Mouse (Mus musculus) left cerebral cortex, postnatal 14 days (tissue): ENCODE measurements at regions not wholly inside any gene's neighbourhood (a gene's known extent, or its start where the extent isn't known, plus 50 kb on each side); places are given as distances from the start of the nearest gene placed in this dataset.

Experiments used
- DNase-seq, 2 experiments: peaks; one replicate each; pipeline ENCODE4 v3.0.0; 2021 to 2022; ENCODE audit warnings: low spot score in 2 of 2, mixed read lengths in 1 of 2
- intact Hi-C: fragments of 180-260 bp; cut with DNase I; formaldehyde crosslinking; loops from one replicate; pipeline ENCODE4 v1.15.1; 2025

GRCm38 (mm10) chr1:56210712-56211371 is 426.4 kb downstream of the Hsfy2 start:
- intact Hi-C loops = no loop called here
- no peak for DNase-seq

GRCm38 (mm10) chr1:56206615-56207267 is 430.5 kb downstream of the Hsfy2 start:
- no peak for DNase-seq
- intact Hi-C loops = no loop called here

GRCm38 (mm10) chr1:56195224-56195623 is 442.0 kb downstream of the Hsfy2 start:
- intact Hi-C loops = no loop called here
- no peak for DNase-seq

GRCm38 (mm10) chr1:56183503-56184198 is 453.6 kb downstream of the Hsfy2 start:
- intact Hi-C loops = no loop called here
- DNase-seq = peak; percentile 10 to 17

- peak; percentile 5 to 14 for DNase-seq
- intact Hi-C loops = no loop called here
Measured at GRCm38 (mm10) chr1:56179206-56179985, 457.8 kb downstream of the Hsfy2 start.

- no peak for DNase-seq
Measured at GRCm38 (mm10) chr1:56171157-56171556, 466.1 kb downstream of the Hsfy2 start.

GRCm38 (mm10) chr1:56168712-56169111 is 468.5 kb downstream of the Hsfy2 start:
- intact Hi-C loops = no loop called here
- DNase-seq = no peak

More at GRCm38 (mm10) chr1:56171157-56171556, 466.1 kb downstream of the Hsfy2 start:
- intact Hi-C loops = no loop called here

- intact Hi-C loops = no loop called here
- DNase-seq = no peak
Measured at GRCm38 (mm10) chr1:56168063-56168462, 469.2 kb downstream of the Hsfy2 start.

GRCm38 (mm10) chr1:56165228-56165627 is 472.0 kb downstream of the Hsfy2 start:
- intact Hi-C loops = no loop called here
- DNase-seq = no peak

- intact Hi-C loops = no loop called here
Measured at GRCm38 (mm10) chr1:56164366-56164765, 472.9 kb downstream of the Hsfy2 start.

GRCm38 (mm10) chr1:56130951-56131350 is 506.3 kb downstream of the Hsfy2 start:
- intact Hi-C loops = no loop called here
- peak; percentile 19 to 59 for DNase-seq

More at GRCm38 (mm10) chr1:56164366-56164765, 472.9 kb downstream of the Hsfy2 start:
- DNase-seq = no peak

GRCm38 (mm10) chr1:56089254-56089834 is 547.9 kb downstream of the Hsfy2 start:
- DNase-seq = peak; percentile 73 to 91
- intact Hi-C loops = no loop called here

GRCm38 (mm10) chr1:56088357-56088756 is 548.9 kb downstream of the Hsfy2 start:
- peak in 1 of 2 experiments; percentile 37 for DNase-seq
- intact Hi-C loops = no loop called here

- no peak for DNase-seq
- intact Hi-C loops = no loop called here
Measured at GRCm38 (mm10) chr1:56076757-56077156, 560.5 kb downstream of the Hsfy2 start.

GRCm38 (mm10) chr1:56072255-56072654 is 565.0 kb downstream of the Hsfy2 start:
- DNase-seq = peak; percentile 9 to 25
- intact Hi-C loops = no loop called here

- intact Hi-C loops = no loop called here
- DNase-seq = no peak
Measured at GRCm38 (mm10) chr1:56063474-56063873, 573.8 kb downstream of the Hsfy2 start.
